Mouse (Mus musculus) right cerebral cortex, postnatal 36 days (tissue): ENCODE results near the gene Gm5724.
A peak's percentile ranks its signal among the peaks of the same experiment; 100 is the strongest.

Experiments used
- DNase-seq, 2 experiments: peaks; one replicate each; pipeline ENCODE4 v3.0.0; 2022; ENCODE audit warnings: low spot score in 2 of 2, mixed read lengths in 1 of 2

Gm5724 gene

GRCm38 (mm10) chr6:141773710-141774109, at the start of gene Gm5724:
Gene Gm5724 (minus strand): TSS chr6:141773810.
- no peak for DNase-seq

- DNase-seq: peak in 1 of 2 experiments; percentile 8
Observed at GRCm38 (mm10) chr6:141797837-141798236, 24.2 kb upstream of the Gm5724 start.

GRCm38 (mm10) chr6:141774476-141774875, 866 bp upstream of the Gm5724 start:
- DNase-seq: no peak

- no peak for DNase-seq
Observed at GRCm38 (mm10) chr6:141691246-141691645, 82.4 kb downstream of the Gm5724 start.

GRCm38 (mm10) chr6:141687008-141687407, 86.6 kb downstream of the Gm5724 start:
- DNase-seq: no peak
